Mouse (Mus musculus) embryo, embryonic 10 days (tissue): ENCODE measurements around the gene Prr12.

ENCODE experiments used
- DNase-seq: peaks from one replicate; pipeline ENCODE4 v3.0.0-alpha.2; 2015; ENCODE audit warnings: low spot score

Prr12 gene

GRCm38 (mm10) chr7:44999753-45000152 lies 52.9 kb downstream of the Prr12 start:
- DNase-seq = no peak

- peak; percentile 67 for DNase-seq
Measured at GRCm38 (mm10) chr7:44998501-44998955, 54.2 kb downstream of the Prr12 start, which contains the start of gene Bcl2l12. Bcl2l12 (minus strand) TSS chr7:44998712.

- DNase-seq = peak; percentile 58
Measured at GRCm38 (mm10) chr7:44997940-44998428, 54.7 kb downstream of the Prr12 start.

GRCm38 (mm10) chr7:44997231-44997939 lies 55.3 kb downstream of the Prr12 start, which contains the start of gene Irf3:
Irf3 (plus strand) TSS chr7:44997648.
- DNase-seq = peak; percentile 99

- DNase-seq = no peak
Measured at GRCm38 (mm10) chr7:44996672-44997071, 56.0 kb downstream of the Prr12 start.

- DNase-seq = peak; percentile 84
Measured at GRCm38 (mm10) chr7:44986879-44987718, 65.6 kb downstream of the Prr12 start.

- peak; percentile 99 for DNase-seq
Measured at GRCm38 (mm10) chr7:44986192-44986878, 66.3 kb downstream of the Prr12 start, which contains the start of gene Prmt1. Prmt1 (minus strand) TSS chr7:44986568.

- peak; percentile 89 for DNase-seq
Measured at GRCm38 (mm10) chr7:44985595-44986191, 67.0 kb downstream of the Prr12 start.

- no peak for DNase-seq
Measured at GRCm38 (mm10) chr7:44984833-44985164, 67.9 kb downstream of the Prr12 start.

GRCm38 (mm10) chr7:44983944-44984832 lies 68.5 kb downstream of the Prr12 start:
- no peak for DNase-seq

- peak; percentile 90 for DNase-seq
Measured at GRCm38 (mm10) chr7:44983085-44983484, 69.6 kb downstream of the Prr12 start.

GRCm38 (mm10) chr7:44981539-44981938 lies 71.1 kb downstream of the Prr12 start:
- no peak for DNase-seq

- no peak for DNase-seq
Measured at GRCm38 (mm10) chr7:44978300-44978699, 74.4 kb downstream of the Prr12 start.
